Mouse (Mus musculus): ENCODE results near the gene Tas1r1.

Gene Tas1r1

GRCm38 (mm10) chr4:152043171-152043570 lies 4.8 kb upstream of the Tas1r1 start:
- WGBS: 79% methylated on average over 3 of the region's 3 CpGs

- 95% methylated on average over 22 of the region's 22 CpGs for WGBS
These were observed 3.7 kb upstream of the Tas1r1 start for GRCm38 (mm10) chr4:152041924-152042641.

DNA sequence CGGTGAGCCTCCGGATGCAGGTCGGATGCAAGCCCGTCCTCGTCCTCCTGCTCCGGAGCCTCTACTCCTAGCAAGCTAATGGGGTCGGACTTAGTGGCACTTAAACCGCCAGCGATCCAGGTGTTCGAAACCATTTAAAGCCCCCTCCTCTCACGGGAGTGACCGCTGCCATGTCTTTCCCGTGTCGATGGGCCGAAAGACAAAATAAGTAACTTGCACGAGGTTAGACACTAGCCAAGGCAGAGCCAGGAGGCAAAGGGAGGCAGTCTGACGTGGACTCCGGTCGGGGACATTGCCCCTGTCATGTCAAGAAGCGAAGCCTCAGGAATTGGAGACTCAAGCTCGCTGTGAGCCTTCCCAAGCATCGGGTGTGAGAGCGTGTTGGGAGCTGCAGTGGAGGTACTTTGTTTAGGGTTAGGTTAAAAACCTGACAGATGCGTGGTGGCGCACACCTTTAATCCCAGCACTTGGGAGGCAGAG lies 1.5 kb upstream of the Tas1r1 start:
- 4% methylated on average over 25 of the region's 25 CpGs for WGBS

DNA sequence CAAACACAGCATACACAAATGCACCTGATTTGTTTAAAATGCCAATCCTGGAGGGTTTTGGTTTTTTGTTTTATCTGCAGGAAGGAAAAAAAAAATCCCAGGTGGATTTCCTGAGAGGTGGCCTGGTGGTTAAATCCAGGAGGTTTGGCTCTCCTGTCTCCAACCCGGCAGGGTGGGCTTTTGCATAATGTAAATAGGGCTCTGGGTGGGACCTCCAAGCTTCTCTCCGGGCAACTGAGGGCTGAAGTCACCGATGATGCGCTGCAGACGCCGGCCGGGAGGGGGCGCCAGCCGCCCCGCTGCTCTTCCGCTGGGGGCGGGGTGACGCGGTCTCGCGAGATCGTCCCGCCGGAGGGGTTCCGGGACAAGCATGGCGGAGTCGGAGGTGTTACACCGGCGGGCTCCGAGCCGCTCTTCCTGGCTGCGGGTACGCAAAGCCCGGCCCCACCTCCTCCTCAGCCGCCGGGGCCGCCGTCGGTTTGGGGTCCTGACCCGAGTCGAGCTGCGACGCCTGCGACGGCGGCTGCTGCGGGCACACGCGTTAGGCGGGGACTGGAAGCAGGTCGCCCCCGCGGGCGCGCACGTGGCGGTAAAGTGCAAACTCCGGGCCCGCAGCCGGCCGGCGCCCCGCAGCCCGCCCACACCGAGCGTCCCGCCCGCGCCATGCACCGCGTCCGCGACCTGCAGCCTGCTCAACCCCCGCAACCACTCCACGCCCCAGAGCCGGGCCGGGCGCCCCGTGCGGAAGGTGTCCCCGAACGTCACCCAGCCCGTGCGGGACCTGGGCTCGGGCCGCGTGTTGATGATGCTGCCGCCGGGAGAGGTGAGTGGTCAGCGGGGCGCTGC lies 840 bp upstream of the Tas1r1 start, which contains the start of gene Nol9:
Nol9 (plus strand) TSS at position 337 of the 846 bp plus-strand sequence.
- WGBS: under 1% methylated on average over 86 of the region's 86 CpGs

- 88% methylated on average over 6 of the region's 6 CpGs for whole genome bisulfite sequencing
These were observed 1.9 kb downstream of the Tas1r1 start for GRCm38 (mm10) chr4:152036464-152036863.

DNA sequence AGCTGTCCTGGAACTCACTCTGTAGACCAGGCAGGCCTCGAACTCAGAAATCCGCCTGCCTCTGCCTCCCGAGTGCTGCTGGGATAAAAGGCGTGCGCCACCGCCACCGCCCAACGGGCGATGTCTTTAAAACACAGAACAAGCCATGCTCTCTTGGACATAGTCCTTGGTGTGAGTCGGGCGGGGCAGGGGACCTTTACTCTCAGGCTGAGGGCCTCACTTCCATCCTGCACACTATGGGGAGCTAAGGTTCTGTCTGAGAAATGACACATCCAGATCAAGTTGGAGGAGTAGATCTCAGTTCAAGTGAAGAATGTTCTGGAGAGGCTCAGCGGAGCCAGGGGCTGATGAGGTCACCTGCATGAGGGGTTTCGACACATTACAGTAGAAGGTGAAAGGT lies 5.4 kb downstream of the Tas1r1 start:
- WGBS: 95% methylated on average over 13 of the region's 13 CpGs

- WGBS: 46% methylated on average over 4 of the region's 4 CpGs
These were observed 8.4 kb downstream of the Tas1r1 start for GRCm38 (mm10) chr4:152029997-152030396.

DNA sequence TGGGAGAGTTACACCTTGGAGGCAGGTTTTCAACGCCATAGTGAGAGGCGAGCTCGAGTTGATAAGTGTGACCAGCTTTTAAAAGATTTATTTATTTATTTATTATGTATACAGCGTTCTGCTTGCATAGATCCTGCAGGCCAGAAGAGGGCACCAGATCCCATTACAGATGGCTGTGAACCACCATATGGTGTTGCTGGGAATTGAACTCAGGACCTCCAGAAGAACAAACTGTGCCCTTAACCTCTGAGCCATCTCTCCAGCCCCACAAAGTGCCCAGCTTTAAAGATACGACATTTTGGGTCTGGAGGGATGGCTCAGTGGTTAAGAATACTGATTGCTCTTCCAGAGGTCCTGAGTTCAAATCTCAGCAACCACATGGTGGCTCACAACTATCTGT lies 9.3 kb downstream of the Tas1r1 start:
- WGBS: 41% methylated on average over 5 of the region's 5 CpGs

- 50% methylated on average over 15 of the region's 15 CpGs for WGBS
These were observed 9.9 kb downstream of the Tas1r1 start for GRCm38 (mm10) chr4:152028456-152028855.

DNA sequence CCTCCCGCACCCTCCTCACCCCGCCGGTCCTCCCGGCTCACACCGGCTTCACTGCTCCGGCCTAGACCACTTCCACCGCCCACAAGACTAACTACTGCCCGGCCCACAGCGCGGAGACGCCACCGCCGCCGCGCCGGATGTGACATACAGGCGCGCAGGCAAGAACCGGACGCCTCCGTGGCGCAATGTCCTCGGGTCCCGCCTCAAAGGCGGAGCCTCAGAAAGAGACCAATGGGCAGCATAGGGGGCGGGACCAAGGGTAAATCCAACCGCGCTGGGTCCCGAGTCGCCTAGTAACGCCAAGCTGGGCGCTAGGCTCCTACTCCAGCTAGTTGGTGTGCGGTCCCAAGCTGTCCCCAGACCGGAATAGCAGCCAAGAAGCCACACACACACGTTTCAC lies 10.8 kb downstream of the Tas1r1 start, which contains the start of gene Zbtb48:
Zbtb48 (minus strand) TSS at position 148 of the 400 bp plus-strand sequence.
- WGBS: 0% methylated on average over 35 of the region's 35 CpGs

DNA sequence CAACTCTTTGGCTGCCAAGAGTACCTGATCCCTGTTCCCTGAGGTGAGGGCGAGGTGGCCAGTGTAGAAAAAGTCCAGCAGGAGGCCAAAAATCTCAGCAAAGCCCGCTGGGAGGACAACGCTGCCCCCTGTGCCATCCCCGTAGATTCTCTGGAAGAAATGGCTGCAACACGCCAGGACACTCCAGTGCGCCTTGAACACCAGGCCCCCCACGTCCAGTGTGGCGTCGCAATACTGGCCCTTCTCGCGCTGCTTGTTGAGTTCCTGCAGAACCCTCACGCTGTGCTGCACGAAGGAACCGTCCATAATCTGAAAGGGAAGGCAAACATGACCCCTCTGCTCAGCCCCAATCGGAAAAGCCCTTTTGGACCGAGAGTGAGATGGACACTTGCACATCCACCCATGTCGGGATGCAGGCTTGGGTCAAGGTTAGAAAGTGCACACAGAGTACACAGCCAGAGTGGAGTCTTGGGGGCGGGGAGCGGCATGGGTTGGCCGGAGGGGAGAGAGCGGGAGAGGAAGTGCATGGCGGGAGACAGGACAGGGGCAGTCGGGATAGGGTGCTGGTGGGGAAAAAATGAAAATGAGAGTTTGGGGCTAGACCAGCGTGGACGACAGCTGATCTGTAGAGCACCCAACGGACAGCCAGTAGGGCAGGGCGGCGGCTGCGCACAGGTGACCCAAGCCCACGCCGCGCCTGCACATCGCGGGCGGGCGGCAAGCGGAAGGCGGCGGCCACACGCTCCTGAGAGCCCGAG lies 11.4 kb downstream of the Tas1r1 start:
- WGBS: 1% methylated on average over 41 of the region's 41 CpGs

DNA sequence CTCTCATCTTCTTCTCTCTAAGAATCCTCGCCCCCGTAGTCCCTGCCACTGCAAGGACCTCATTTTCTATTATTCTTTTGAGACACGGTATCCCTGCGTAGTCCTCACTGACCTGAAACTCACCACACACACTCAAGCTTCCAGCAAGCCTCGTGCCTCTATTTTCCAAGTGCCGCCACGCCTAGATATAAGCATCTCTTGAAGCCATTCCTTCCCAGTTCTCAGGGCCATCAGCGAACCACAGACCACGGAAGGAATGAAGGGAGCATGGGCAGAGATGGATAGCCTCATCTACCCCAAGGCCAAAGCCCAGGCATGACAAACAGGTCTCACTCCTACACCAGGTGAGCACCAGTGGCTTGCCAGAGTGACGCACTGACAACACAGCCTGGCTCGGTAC lies 13.8 kb downstream of the Tas1r1 start:
- WGBS: 93% methylated on average over 11 of the region's 11 CpGs

- WGBS: 40% methylated on average over 8 of the region's 8 CpGs
These were observed 15.9 kb downstream of the Tas1r1 start for GRCm38 (mm10) chr4:152022506-152022905.

GRCm38 (mm10) chr4:152021568-152022097 lies 16.7 kb downstream of the Tas1r1 start:
- 76% methylated on average over 12 of the region's 12 CpGs for WGBS

DNA sequence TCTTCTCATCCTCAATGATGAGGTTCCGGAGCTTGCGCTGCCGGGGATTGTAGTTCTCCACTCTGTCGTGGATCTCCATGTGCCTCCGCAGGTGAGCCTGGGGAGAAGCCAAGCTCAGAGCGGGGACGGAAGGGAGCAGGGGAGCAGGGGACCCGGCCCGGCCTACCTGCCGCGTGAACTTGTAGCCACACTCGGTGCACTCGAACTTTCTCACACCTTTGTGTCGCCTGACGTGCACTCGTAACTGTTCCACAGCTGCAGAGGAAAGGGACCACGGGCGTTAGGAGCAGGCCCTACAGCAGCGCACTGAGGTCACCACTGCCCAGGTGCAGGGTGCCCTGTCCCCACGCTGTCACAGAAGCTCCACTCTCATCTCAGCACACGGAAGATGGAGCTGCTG lies 18.3 kb downstream of the Tas1r1 start:
- 95% methylated on average over 21 of the region's 21 CpGs for WGBS

GRCm38 (mm10) chr4:152019073-152019472 lies 19.3 kb downstream of the Tas1r1 start:
- WGBS: 82% methylated on average over 6 of the region's 6 CpGs

- 76% methylated on average over 12 of the region's 12 CpGs for WGBS
These were observed 25.1 kb downstream of the Tas1r1 start for GRCm38 (mm10) chr4:152013036-152013813.

DNA sequence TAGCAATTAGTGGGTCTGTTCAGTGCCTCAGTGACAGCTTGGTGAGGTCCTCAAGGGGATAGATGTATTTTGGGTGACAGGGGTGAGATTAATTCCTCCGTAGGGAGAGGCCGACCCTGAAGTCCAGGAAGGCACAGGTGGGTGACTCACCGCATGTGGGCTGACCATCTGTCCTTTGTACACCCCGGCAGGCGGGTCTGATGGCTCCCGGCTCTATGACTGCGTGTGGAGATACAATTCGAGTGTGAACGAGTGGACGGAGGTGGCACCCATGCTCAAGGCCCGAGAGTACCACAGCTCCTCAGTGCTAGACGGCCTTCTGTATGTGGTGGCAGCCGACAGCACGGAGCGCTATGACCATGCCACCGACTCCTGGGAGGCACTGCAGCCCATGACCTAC lies 26.3 kb downstream of the Tas1r1 start:
- 69% methylated on average over 16 of the region's 16 CpGs for WGBS

- 70% methylated on average over 8 of the region's 8 CpGs for WGBS
These were observed 27.1 kb downstream of the Tas1r1 start for GRCm38 (mm10) chr4:152011171-152011760.

GRCm38 (mm10) chr4:152010707-152011134 lies 27.6 kb downstream of the Tas1r1 start:
- WGBS: 15% methylated on average over 13 of the region's 13 CpGs

Data from cerebral cortex, adult 2 months (tissue).